Mouse (Mus musculus): ENCODE results near the gene Fam83f. TPM values are rescaled to one million over a fixed set of nuclear protein-coding genes. Genes with fewer than 3 reads are reported as not detected.

Gene Fam83f
- total RNA-seq, 1 experiment from 2014 or later, result 0.57 TPM

GRCm38 (mm10) chr15:80701481-80702257 is 30.0 kb downstream of the Fam83f start:
- ATAC-seq (replicated peaks; ENCODE audit: insufficient number of reproducible peaks, low FRiP score, low TSS enrichment, poor library complexity, severe bottlenecking), result no peak

- ATAC-seq (replicated peaks; ENCODE audit: insufficient number of reproducible peaks, low FRiP score, low TSS enrichment, poor library complexity, severe bottlenecking), result no peak
These were observed 31.3 kb downstream of the Fam83f start for GRCm38 (mm10) chr15:80702910-80703309.

DNA sequence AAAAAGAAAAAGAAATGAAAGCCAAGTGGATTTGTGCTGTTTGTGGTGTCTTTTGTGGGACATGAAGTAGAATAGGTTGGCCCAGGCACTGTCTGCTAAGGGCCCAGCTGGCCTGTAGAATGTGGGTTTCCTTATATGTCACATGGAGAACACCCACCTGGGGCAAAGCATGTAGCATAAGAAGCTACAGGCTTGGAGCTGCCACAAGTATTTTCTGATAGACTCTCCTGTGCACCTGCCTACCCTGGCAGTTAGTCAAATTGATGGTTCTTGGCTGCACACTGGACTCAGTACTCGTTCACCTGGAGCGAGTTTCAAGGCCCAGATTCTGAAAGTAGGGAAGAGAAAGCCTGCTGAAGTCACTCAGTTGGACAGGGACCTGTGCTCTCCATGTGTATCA is 31.8 kb downstream of the Fam83f start:
- ATAC-seq (replicated peaks; ENCODE audit: insufficient number of reproducible peaks, low FRiP score, low TSS enrichment, poor library complexity, severe bottlenecking), result no peak

GRCm38 (mm10) chr15:80704267-80704666 is 32.6 kb downstream of the Fam83f start:
- peak; percentile 83 for ATAC-seq (replicated peaks; ENCODE audit: insufficient number of reproducible peaks, low FRiP score, low TSS enrichment, poor library complexity, severe bottlenecking)

GRCm38 (mm10) chr15:80705828-80706549 is 34.3 kb downstream of the Fam83f start:
- no peak for ATAC-seq (replicated peaks; ENCODE audit: insufficient number of reproducible peaks, low FRiP score, low TSS enrichment, poor library complexity, severe bottlenecking)

DNA sequence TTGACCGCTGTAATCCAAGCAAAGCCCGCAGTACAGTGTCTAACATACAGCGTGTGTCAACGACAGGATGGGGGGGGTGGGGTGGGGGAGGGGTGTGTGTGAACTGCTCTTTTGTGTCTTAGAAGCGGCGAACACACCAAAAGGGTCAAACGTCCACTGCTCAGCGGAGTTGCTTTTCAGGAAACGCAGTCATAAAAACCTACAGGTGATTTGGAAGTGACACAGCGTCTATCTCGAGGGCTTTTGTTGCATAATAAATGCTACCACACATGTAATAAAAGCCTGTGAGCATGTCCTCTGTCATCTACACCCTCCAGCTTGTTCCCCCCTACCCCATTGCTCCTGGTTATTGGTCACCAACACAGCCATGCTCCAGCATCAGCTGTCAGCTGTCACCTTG is 34.9 kb downstream of the Fam83f start:
- ATAC-seq (replicated peaks; ENCODE audit: insufficient number of reproducible peaks, low FRiP score, low TSS enrichment, poor library complexity, severe bottlenecking), result no peak

- ATAC-seq (replicated peaks; ENCODE audit: insufficient number of reproducible peaks, low FRiP score, low TSS enrichment, poor library complexity, severe bottlenecking), result no peak
These were observed 35.4 kb downstream of the Fam83f start for GRCm38 (mm10) chr15:80707088-80707487.

DNA sequence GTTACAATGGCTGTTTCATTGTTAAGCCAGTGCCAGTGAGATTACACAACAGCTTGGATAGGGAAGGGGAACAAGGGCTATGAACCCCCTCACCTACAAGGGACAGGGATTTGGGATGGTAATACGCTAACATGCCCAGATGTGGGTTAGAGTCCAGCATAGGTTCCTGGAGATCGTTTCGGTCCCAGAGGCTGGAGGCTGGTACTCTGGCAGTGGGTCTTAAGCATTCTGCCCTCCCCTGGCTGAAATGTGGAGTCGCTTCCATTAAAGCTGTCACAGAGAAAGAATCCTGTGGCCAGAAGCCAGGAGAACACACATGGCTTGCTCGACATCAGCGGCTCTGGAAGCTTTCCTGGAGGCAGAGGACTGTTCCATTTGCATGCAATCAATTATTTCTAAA is 37.9 kb downstream of the Fam83f start:
- no peak for ATAC-seq (replicated peaks; ENCODE audit: insufficient number of reproducible peaks, low FRiP score, low TSS enrichment, poor library complexity, severe bottlenecking)

GRCm38 (mm10) chr15:80710257-80710607 is 38.6 kb downstream of the Fam83f start:
- no peak for ATAC-seq (replicated peaks; ENCODE audit: insufficient number of reproducible peaks, low FRiP score, low TSS enrichment, poor library complexity, severe bottlenecking)

GRCm38 (mm10) chr15:80710608-80711363 is 39.1 kb downstream of the Fam83f start, which contains the start of gene Tnrc6b:
Tnrc6b (plus strand) TSS chr15:80711313.
- peak; percentile 97 for ATAC-seq (replicated peaks; ENCODE audit: insufficient number of reproducible peaks, low FRiP score, low TSS enrichment, poor library complexity, severe bottlenecking)

DNA sequence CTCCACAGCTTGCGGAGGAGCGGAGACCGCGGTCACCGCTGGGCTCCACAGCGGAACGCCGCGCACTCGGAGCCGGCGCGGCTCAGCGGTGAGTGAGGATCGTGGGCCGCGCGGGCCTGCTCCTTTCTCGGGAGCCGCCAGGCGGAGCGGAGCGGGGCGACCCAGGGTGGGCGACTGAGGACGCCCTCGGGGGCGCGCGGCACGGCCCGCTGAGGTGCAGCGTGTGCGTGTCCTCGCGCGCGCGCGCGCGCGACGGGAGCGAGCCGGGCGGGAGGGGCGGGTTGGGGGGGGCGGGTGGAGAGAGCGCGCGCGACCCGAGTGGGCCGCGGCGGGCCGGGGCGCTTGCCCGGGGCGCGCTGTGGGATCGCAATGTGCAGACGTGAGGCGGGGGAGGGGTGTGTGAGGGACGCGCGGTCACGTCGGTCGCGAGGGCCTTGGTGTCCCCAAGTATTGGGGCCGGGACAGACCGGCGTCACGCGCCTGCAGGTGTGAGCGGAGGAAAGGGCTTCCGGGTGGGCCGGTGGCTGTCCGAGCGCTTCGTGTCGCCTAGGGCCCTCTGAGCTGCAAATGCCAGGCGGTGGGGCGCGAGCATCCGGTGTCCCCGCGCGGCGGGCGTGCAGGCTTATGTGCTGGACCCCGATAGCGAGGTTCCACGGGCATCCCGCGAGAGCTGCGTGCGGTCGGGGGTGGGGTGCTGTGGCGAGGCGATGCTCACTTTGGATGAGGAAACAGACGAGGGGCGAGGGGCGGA is 39.9 kb downstream of the Fam83f start:
- no peak for ATAC-seq (replicated peaks; ENCODE audit: insufficient number of reproducible peaks, low FRiP score, low TSS enrichment, poor library complexity, severe bottlenecking)

DNA sequence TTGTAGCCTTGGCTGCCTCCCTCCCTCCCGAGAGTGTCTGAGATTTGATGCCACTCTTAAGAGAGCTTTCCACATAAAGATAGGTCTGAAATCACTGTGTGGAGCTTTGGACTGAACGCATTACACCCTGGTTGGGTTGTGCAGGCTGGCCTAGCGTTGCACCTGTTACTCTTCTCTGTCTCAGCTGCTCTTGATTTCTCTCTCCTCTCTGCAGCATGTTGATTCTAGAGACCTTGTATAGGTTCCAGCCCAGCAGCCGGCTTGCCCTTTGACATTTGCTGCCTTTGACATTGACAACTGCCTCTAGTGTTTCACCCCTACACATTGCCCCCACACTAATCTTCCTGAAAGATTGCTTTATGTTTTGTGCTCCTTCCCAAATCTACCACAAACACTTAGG is 42.7 kb downstream of the Fam83f start:
- no peak for ATAC-seq (replicated peaks; ENCODE audit: insufficient number of reproducible peaks, low FRiP score, low TSS enrichment, poor library complexity, severe bottlenecking)

DNA sequence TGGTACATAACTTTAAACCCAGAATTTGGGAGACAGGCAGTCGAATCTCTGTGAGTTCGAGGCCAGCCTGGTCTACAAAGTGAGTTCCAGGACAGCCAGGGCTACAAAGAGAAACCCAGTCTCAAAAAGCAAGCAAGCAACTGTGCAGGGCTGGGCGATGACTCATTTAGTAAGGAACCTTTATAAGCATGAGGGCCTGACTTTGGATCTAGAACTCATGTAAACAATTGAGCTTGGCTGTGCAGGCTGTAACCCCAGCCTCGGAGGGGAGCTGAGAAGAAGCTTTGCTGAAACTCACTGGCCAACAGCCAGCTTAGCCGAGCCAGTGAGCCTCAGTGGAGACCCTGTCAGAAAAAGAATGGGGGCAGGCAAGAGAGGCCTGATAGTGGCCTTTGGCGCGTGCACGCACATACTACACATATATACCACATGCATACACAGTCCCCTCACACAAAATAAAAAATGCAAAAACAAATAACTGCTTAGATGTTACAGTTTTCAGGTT is 45.0 kb downstream of the Fam83f start:
- no peak for ATAC-seq (replicated peaks; ENCODE audit: insufficient number of reproducible peaks, low FRiP score, low TSS enrichment, poor library complexity, severe bottlenecking)

GRCm38 (mm10) chr15:80717431-80717830 is 45.8 kb downstream of the Fam83f start:
- no peak for ATAC-seq (replicated peaks; ENCODE audit: insufficient number of reproducible peaks, low FRiP score, low TSS enrichment, poor library complexity, severe bottlenecking)

GRCm38 (mm10) chr15:80720249-80720648 is 48.6 kb downstream of the Fam83f start:
- no peak for ATAC-seq (replicated peaks; ENCODE audit: insufficient number of reproducible peaks, low FRiP score, low TSS enrichment, poor library complexity, severe bottlenecking)

GRCm38 (mm10) chr15:80721861-80722260 is 50.2 kb downstream of the Fam83f start:
- no peak for ATAC-seq (replicated peaks; ENCODE audit: insufficient number of reproducible peaks, low FRiP score, low TSS enrichment, poor library complexity, severe bottlenecking)

GRCm38 (mm10) chr15:80722366-80722765 is 50.7 kb downstream of the Fam83f start:
- no peak for ATAC-seq (replicated peaks; ENCODE audit: insufficient number of reproducible peaks, low FRiP score, low TSS enrichment, poor library complexity, severe bottlenecking)

DNA sequence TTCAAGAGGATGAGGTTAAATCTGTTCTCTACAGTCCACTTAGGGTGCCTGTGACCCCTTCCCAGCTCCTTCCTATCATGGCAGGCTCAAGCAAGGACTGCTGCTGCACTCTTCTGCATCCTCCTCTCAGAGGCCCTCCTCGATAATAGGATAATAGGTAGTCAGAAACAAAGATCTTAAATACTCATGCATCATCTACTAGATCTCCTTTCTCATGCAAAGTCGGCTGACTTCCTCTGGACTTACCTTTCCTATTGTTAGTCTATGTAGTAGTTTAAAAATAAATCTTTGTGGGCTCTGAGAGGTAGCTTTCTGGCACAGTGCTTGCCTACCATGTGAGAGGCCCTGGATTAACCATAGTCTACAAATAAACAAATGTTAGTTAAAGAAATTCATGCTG is 57.8 kb downstream of the Fam83f start:
- ATAC-seq (replicated peaks; ENCODE audit: insufficient number of reproducible peaks, low FRiP score, low TSS enrichment, poor library complexity, severe bottlenecking), result no peak

DNA sequence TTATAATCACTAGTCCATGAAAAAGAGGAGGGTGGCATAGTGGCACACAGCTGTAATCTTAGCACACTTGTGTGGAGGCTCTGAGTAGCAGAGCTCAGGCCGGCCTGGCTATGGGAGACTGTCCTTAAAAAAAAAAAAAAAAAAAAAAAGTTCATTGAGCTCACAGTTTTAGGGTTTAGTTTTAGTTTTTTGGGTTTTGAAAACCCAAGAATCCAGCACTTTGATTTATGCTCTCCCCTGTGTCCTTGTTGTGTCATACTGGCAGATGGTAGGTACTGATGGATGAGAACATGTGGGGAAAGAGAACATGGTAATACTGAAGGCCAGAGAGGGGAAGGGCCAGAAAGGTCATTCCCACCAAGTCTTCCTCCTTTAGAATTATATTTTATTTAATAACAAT is 59.4 kb downstream of the Fam83f start:
- no peak for ATAC-seq (replicated peaks; ENCODE audit: insufficient number of reproducible peaks, low FRiP score, low TSS enrichment, poor library complexity, severe bottlenecking)

Data from monocyte, adult 5-6 weeks (primary cell).